Mouse (Mus musculus): ENCODE data around the gene Hacd2.
A peak's percentile ranks its signal among the peaks of the same experiment; 100 is the strongest.

Gene Hacd2

GRCm38 (mm10) chr16:35117436-35117835 is 95.2 kb downstream of the Hacd2 start:
- DNase-seq (ENCODE audit: low spot score) = no peak

GRCm38 (mm10) chr16:35120603-35121002 is 98.4 kb downstream of the Hacd2 start:
- no peak for DNase-seq (ENCODE audit: low spot score)

- no peak for DNase-seq (ENCODE audit: low spot score)
Measured at GRCm38 (mm10) chr16:35127270-35127669, 105.0 kb downstream of the Hacd2 start.

GRCm38 (mm10) chr16:35130172-35130571 is 107.9 kb downstream of the Hacd2 start:
- no peak for DNase-seq (ENCODE audit: low spot score)

- no peak for DNase-seq (ENCODE audit: low spot score)
Measured at GRCm38 (mm10) chr16:35139416-35139815, 117.2 kb downstream of the Hacd2 start.

GRCm38 (mm10) chr16:35139873-35140619 is 117.8 kb downstream of the Hacd2 start:
- no peak for DNase-seq (ENCODE audit: low spot score)

- no peak for DNase-seq (ENCODE audit: low spot score)
Measured at GRCm38 (mm10) chr16:35140620-35140975, 118.4 kb downstream of the Hacd2 start.

- DNase-seq (ENCODE audit: low spot score) = no peak
Measured at GRCm38 (mm10) chr16:35141839-35142238, 119.6 kb downstream of the Hacd2 start.

- DNase-seq (ENCODE audit: low spot score) = no peak
Measured at GRCm38 (mm10) chr16:35146153-35146552, 123.9 kb downstream of the Hacd2 start.

- no peak for DNase-seq (ENCODE audit: low spot score)
Measured at GRCm38 (mm10) chr16:35153146-35153755, 131.0 kb downstream of the Hacd2 start.

GRCm38 (mm10) chr16:35154245-35154640 is 132.0 kb downstream of the Hacd2 start:
- DNase-seq (ENCODE audit: low spot score) = peak; percentile 70

GRCm38 (mm10) chr16:35154641-35155390 is 132.6 kb downstream of the Hacd2 start, which contains the start of gene Adcy5:
Gene Adcy5 (plus strand): TSS chr16:35154877.
- no peak for DNase-seq (ENCODE audit: low spot score)

GRCm38 (mm10) chr16:35155391-35156305 is 133.4 kb downstream of the Hacd2 start:
- DNase-seq (ENCODE audit: low spot score) = peak; percentile 63

GRCm38 (mm10) chr16:35156306-35156695 is 134.1 kb downstream of the Hacd2 start:
- DNase-seq (ENCODE audit: low spot score) = peak; percentile 40

GRCm38 (mm10) chr16:35156832-35157231 is 134.6 kb downstream of the Hacd2 start:
- DNase-seq (ENCODE audit: low spot score) = no peak
